Mouse (Mus musculus): ENCODE results near the gene C3. TPM values are rescaled to one million over a fixed set of nuclear protein-coding genes. Genes with fewer than 3 reads are reported as not detected.

Gene C3
- 0.07 TPM in 1 of 2 replicates, not detected in the other for polyA plus RNA-seq (2016; fragmentation: Nextera tagmentation; extraction: Ambion mirVana)

DNA sequence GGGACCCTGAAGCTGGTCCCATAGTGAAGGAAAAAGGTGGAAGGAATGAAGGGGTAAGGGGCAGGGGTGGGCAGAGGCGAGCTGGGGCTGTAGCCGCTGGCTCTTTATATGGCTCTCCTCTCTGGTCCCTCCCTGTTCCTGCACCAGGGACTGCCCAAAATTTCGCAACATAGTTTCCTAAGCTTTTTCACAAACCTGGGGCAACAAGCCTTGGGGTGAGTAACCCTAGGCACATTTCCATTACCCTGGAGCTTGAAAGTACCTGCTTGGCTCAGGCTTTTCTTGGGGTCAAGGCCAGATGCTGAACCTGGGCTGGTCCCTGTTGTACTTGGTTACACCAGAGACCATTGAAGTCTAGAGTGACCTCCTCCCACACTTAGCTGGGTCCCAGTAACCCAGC lies at the start of gene C3:
Gene C3, minus strand, starts transcription at position 123 of the 400 bp plus-strand sequence.
- H3K27me3 ChIP-seq (ENCODE audit: low read depth, poor library complexity, severe bottlenecking), result peaks cover 3% of the 10 kb centered on the region; the same call in 1 of the 2 replicates
- no peaks in the 10 kb centered on the region for H3K4me1 ChIP-seq
- no peak within 1 kb of the TSS for H3K4me3 ChIP-seq
- WGBS, result 88% methylated on average over 3 of the region's 3 CpGs
- H3K36me3 ChIP-seq, result no peaks in the 10 kb centered on the region
- H3K27ac ChIP-seq (replicated peaks), result no peak within 1 kb of the TSS
- no peaks in the 10 kb centered on the region for H3K9me3 ChIP-seq (replicated peaks)
- DNase-seq (ENCODE audit: low spot score), result no peak

- H3K4me1 ChIP-seq, result peaks cover 25% of the 10 kb centered on the region
- H3K36me3 ChIP-seq, result no peaks in the 10 kb centered on the region
- H3K4me3 ChIP-seq, result peak overlapping the region; percentile 55
- under 1% methylated on average over 20 of the region's 20 CpGs for WGBS
- H3K27me3 ChIP-seq (ENCODE audit: low read depth, poor library complexity, severe bottlenecking), result peaks cover 47% of the 10 kb centered on the region
- H3K9me3 ChIP-seq (replicated peaks), result no peaks in the 10 kb centered on the region
- DNase-seq (ENCODE audit: low spot score), result peak; percentile 78
- H3K27ac ChIP-seq (replicated peaks), result peak overlapping the region; percentile 52; the same call in 1 of the 2 replicates
Measured at GRCm38 (mm10) chr17:57276634-57277121, 48.7 kb upstream of the C3 start.

GRCm38 (mm10) chr17:57275997-57276351 lies 48.0 kb upstream of the C3 start:
- Histone ChIP-seq H3K4me1 (peaks cover 25% of the 10 kb centered on the region), H3K4me3 (peak overlapping the region; percentile 55), H3K36me3 (no peaks in the 10 kb centered on the region), H3K27ac (replicated peaks) (no peak overlapping the region), H3K9me3 (replicated peaks) (no peaks in the 10 kb centered on the region), H3K27me3 (ENCODE audit: low read depth, poor library complexity, severe bottlenecking) (peaks cover 47% of the 10 kb centered on the region)
- DNase-seq (ENCODE audit: low spot score), result peak; percentile 18
- 2% methylated on average over 13 of the region's 13 CpGs for WGBS

GRCm38 (mm10) chr17:57275111-57275996 lies 47.4 kb upstream of the C3 start:
- DNase-seq (ENCODE audit: low spot score), result peak; percentile 66
- Histone ChIP-seq H3K27me3 (ENCODE audit: low read depth, poor library complexity, severe bottlenecking) (peaks cover 47% of the 10 kb centered on the region), H3K4me1 (peaks cover 25% of the 10 kb centered on the region), H3K27ac (replicated peaks) (no peak overlapping the region), H3K4me3 (peak overlapping the region; percentile 55), H3K36me3 (no peaks in the 10 kb centered on the region), H3K9me3 (replicated peaks) (no peaks in the 10 kb centered on the region)
- WGBS, result under 1% methylated on average over 53 of the region's 53 CpGs

GRCm38 (mm10) chr17:57274686-57275085 lies 46.8 kb upstream of the C3 start:
- peaks cover 47% of the 10 kb centered on the region for H3K27me3 ChIP-seq (ENCODE audit: low read depth, poor library complexity, severe bottlenecking)

GRCm38 (mm10) chr17:57273846-57274245 lies 45.9 kb upstream of the C3 start:
- peaks cover 25% of the 10 kb centered on the region for H3K4me1 ChIP-seq
- peaks cover 47% of the 10 kb centered on the region for H3K27me3 ChIP-seq (ENCODE audit: low read depth, poor library complexity, severe bottlenecking)
- H3K9me3 ChIP-seq (replicated peaks), result no peaks in the 10 kb centered on the region
- no peaks in the 10 kb centered on the region for H3K36me3 ChIP-seq
- H3K27ac ChIP-seq (replicated peaks), result no peak overlapping the region
- H3K4me3 ChIP-seq, result no peak overlapping the region
- 36% methylated on average over 7 of the region's 7 CpGs for WGBS
- no peak for DNase-seq (ENCODE audit: low spot score)

More at GRCm38 (mm10) chr17:57274686-57275085, 46.8 kb upstream of the C3 start:
- Histone ChIP-seq H3K4me1 (peaks cover 25% of the 10 kb centered on the region), H3K9me3 (replicated peaks) (no peaks in the 10 kb centered on the region), H3K36me3 (no peaks in the 10 kb centered on the region), H3K27ac (replicated peaks) (no peak overlapping the region), H3K4me3 (peak overlapping the region; percentile 55)
- 8% methylated on average over 15 of the region's 15 CpGs for WGBS
- peak; percentile 15 for DNase-seq (ENCODE audit: low spot score)

GRCm38 (mm10) chr17:57271301-57271700 lies 43.4 kb upstream of the C3 start:
- Histone ChIP-seq H3K9me3 (replicated peaks) (no peaks in the 10 kb centered on the region), H3K4me3 (no peak overlapping the region), H3K27ac (replicated peaks) (no peak overlapping the region), H3K36me3 (no peaks in the 10 kb centered on the region), H3K27me3 (ENCODE audit: low read depth, poor library complexity, severe bottlenecking) (peaks cover 43% of the 10 kb centered on the region), H3K4me1 (peaks cover 17% of the 10 kb centered on the region)
- 78% methylated on average over 9 of the region's 9 CpGs for WGBS
- DNase-seq (ENCODE audit: low spot score), result no peak

DNA sequence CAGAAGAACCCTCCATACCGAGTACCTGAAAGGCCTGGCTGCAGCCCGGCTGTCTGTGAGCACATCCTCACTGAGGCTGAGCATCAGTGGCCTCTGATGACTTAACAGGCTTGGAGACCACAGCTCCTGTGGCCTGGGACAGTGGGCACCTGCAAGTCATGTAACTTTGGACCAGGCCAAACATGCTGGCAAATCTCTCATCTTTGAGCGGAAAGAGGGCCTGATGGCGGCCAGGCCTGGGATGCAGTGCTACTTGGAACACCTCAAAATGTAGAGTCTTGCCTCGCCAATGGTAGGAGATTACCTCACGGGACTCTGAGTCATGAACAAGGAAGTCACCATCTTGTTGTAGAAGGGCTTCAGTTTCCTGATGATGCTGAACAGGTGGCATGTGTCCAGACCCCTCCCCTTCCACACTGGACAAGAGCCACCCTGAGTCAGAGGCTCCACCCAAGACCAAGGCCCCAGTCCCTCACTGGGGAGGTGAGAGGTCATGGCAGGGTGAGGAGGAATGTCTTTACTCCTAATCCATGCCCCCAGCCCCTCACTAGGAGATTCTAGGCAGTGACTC lies 39.7 kb upstream of the C3 start:
- H3K9me3 ChIP-seq (replicated peaks), result no peaks in the 10 kb centered on the region
- no peak overlapping the region for H3K4me3 ChIP-seq
- H3K4me1 ChIP-seq, result peaks cover 11% of the 10 kb centered on the region
- no peak overlapping the region for H3K27ac ChIP-seq (replicated peaks)
- peaks cover 17% of the 10 kb centered on the region for H3K36me3 ChIP-seq
- peaks cover 7% of the 10 kb centered on the region; the same call in 1 of the 2 replicates for H3K27me3 ChIP-seq (ENCODE audit: low read depth, poor library complexity, severe bottlenecking)
- WGBS, result 87% methylated on average over 6 of the region's 6 CpGs
- DNase-seq (ENCODE audit: low spot score), result no peak

- 25% methylated on average over 21 of the region's 22 CpGs for WGBS
- peaks cover 11% of the 10 kb centered on the region for H3K4me1 ChIP-seq
- DNase-seq (ENCODE audit: low spot score), result no peak
- H3K4me3 ChIP-seq, result peak overlapping the region; percentile 22; the same call in 1 of the 2 replicates
- H3K9me3 ChIP-seq (replicated peaks), result no peaks in the 10 kb centered on the region
- H3K27me3 ChIP-seq (ENCODE audit: low read depth, poor library complexity, severe bottlenecking), result no peaks in the 10 kb centered on the region
- H3K36me3 ChIP-seq, result peaks cover 41% of the 10 kb centered on the region
- H3K27ac ChIP-seq (replicated peaks), result no peak overlapping the region
Measured at GRCm38 (mm10) chr17:57264972-57265945, 37.3 kb upstream of the C3 start.

- Histone ChIP-seq H3K27me3 (ENCODE audit: low read depth, poor library complexity, severe bottlenecking) (no peaks in the 10 kb centered on the region), H3K36me3 (peaks cover 52% of the 10 kb centered on the region), H3K27ac (replicated peaks) (no peak overlapping the region), H3K4me1 (peaks cover 11% of the 10 kb centered on the region), H3K4me3 (no peak overlapping the region), H3K9me3 (replicated peaks) (no peaks in the 10 kb centered on the region)
- whole genome bisulfite sequencing, result 82% methylated on average over 2 of the region's 2 CpGs
- DNase-seq (ENCODE audit: low spot score), result no peak
Measured at GRCm38 (mm10) chr17:57264164-57264563, 36.2 kb upstream of the C3 start.

DNA sequence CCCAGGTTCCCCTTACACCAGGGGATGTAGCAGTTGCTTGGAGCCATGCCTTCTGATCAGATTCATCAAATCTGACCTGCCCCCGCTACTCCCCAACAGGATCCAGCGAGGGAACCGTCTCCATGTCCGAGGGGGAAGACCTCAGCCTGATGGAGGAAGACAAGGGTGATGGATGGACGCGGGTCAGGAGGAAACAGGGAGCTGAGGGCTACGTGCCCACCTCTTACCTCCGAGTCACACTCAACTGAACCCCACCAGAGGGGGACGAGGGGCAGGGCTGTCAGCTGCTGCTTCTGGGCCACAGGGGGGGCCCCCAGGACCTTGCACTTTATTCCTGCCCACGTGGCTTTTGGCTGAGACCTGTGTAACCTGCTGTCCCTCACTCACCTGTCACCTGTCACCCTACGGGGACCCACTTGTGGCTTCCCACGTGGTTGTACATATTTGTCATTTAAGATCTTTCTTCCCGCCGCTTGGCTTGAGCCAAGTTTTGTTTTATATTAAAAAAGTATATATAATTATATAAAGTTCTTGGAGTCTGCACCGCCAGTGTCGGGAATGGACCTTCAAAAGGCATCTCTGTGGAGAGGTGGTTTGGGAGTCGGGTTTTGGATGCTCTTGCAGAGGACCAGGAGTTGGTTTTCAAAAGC lies 35.1 kb upstream of the C3 start:
- no peak for DNase-seq (ENCODE audit: low spot score)
- WGBS, result 92% methylated on average over 17 of the region's 17 CpGs
- Histone ChIP-seq H3K4me1 (peaks cover 11% of the 10 kb centered on the region), H3K4me3 (no peak overlapping the region), H3K27ac (replicated peaks) (no peak overlapping the region), H3K36me3 (peaks cover 63% of the 10 kb centered on the region), H3K9me3 (replicated peaks) (no peaks in the 10 kb centered on the region), H3K27me3 (ENCODE audit: low read depth, poor library complexity, severe bottlenecking) (no peaks in the 10 kb centered on the region)

DNA sequence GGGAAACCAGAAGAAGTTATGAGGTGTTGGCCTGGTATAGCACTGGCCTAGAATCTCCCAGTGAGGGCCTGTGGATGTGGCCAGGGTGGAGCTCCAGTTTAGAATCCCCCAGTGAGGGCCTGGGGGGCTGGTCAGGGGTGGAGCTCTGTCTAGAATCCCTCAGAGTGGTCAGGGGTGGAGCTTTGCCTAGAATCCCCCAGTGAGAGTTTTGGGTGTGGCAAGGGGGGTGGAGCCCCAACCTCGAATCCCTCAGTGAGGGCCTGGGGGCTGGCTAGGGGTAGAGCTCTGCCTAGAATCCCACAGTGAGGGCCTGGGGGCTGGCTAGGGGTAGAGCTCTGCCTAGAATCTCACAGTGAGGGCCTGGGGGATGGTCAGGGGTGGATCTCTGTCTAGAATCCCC lies 33.9 kb upstream of the C3 start:
- no peak overlapping the region for H3K4me3 ChIP-seq
- 56% methylated on average over 1 of the region's 1 CpGs for WGBS
- H3K27ac ChIP-seq (replicated peaks), result no peak overlapping the region
- no peak for DNase-seq (ENCODE audit: low spot score)
- no peaks in the 10 kb centered on the region for H3K9me3 ChIP-seq (replicated peaks)
- no peaks in the 10 kb centered on the region for H3K27me3 ChIP-seq (ENCODE audit: low read depth, poor library complexity, severe bottlenecking)
- H3K36me3 ChIP-seq, result peaks cover 75% of the 10 kb centered on the region
- H3K4me1 ChIP-seq, result peaks cover 11% of the 10 kb centered on the region

All from midbrain, embryonic 10.5 days (tissue).